Mouse (Mus musculus): ENCODE measurements at regions not wholly inside any gene's neighbourhood (a gene's known extent, or its start where the extent isn't known, plus 50 kb on each side); places are given as distances from the start of the nearest gene placed in this dataset.

GRCm38 (mm10) chr6:147832521-147832920 lies 214.5 kb upstream of the Far2 start:
- no peak for DNase-seq (ENCODE audit: low read depth)

GRCm38 (mm10) chr6:147833501-147833900 lies 213.6 kb upstream of the Far2 start:
- no peak for DNase-seq (ENCODE audit: low read depth)

- DNase-seq (ENCODE audit: low read depth), result no peak
Measured at GRCm38 (mm10) chr6:147838846-147839245, 208.2 kb upstream of the Far2 start.

GRCm38 (mm10) chr6:147849988-147850387 lies 197.1 kb upstream of the Far2 start:
- DNase-seq (ENCODE audit: low read depth), result no peak

- DNase-seq (ENCODE audit: low read depth), result no peak
Measured at GRCm38 (mm10) chr6:147861116-147861515, 185.9 kb upstream of the Far2 start.

- DNase-seq (ENCODE audit: low read depth), result no peak
Measured at GRCm38 (mm10) chr6:147871033-147871432, 176.0 kb upstream of the Far2 start.

GRCm38 (mm10) chr6:147873173-147873572 lies 173.9 kb upstream of the Far2 start:
- no peak for DNase-seq (ENCODE audit: low read depth)

GRCm38 (mm10) chr6:147878485-147878884 lies 168.6 kb upstream of the Far2 start:
- DNase-seq (ENCODE audit: low read depth), result no peak

- no peak for DNase-seq (ENCODE audit: low read depth)
Measured at GRCm38 (mm10) chr6:147885902-147886301, 161.2 kb upstream of the Far2 start.

GRCm38 (mm10) chr6:147919697-147920096 lies 127.4 kb upstream of the Far2 start:
- DNase-seq (ENCODE audit: low read depth), result no peak

- no peak for DNase-seq (ENCODE audit: low read depth)
Measured at GRCm38 (mm10) chr6:147921091-147921490, 126.0 kb upstream of the Far2 start.

- DNase-seq (ENCODE audit: low read depth), result no peak
Measured at GRCm38 (mm10) chr6:147922506-147922905, 124.6 kb upstream of the Far2 start.

- no peak for DNase-seq (ENCODE audit: low read depth)
Measured at GRCm38 (mm10) chr6:147923246-147923645, 123.8 kb upstream of the Far2 start.

GRCm38 (mm10) chr6:147928951-147929350 lies 118.1 kb upstream of the Far2 start:
- DNase-seq (ENCODE audit: low read depth), result no peak

GRCm38 (mm10) chr6:147944020-147944419 lies 103.0 kb upstream of the Far2 start:
- no peak for DNase-seq (ENCODE audit: low read depth)

GRCm38 (mm10) chr6:147944940-147945676 lies 102.0 kb upstream of the Far2 start:
- no peak for DNase-seq (ENCODE audit: low read depth)

- DNase-seq (ENCODE audit: low read depth), result no peak
Measured at GRCm38 (mm10) chr6:147947997-147948396, 99.1 kb upstream of the Far2 start.

- no peak for DNase-seq (ENCODE audit: low read depth)
Measured at GRCm38 (mm10) chr6:147951642-147952041, 95.4 kb upstream of the Far2 start.

- DNase-seq (ENCODE audit: low read depth), result no peak
Measured at GRCm38 (mm10) chr6:147953058-147953679, 93.9 kb upstream of the Far2 start.

- DNase-seq (ENCODE audit: low read depth), result no peak
Measured at GRCm38 (mm10) chr6:147953753-147954152, 93.3 kb upstream of the Far2 start.

GRCm38 (mm10) chr6:147954253-147954652 lies 92.8 kb upstream of the Far2 start:
- DNase-seq (ENCODE audit: low read depth), result no peak

GRCm38 (mm10) chr6:147954967-147955830 lies 91.9 kb upstream of the Far2 start:
- DNase-seq (ENCODE audit: low read depth), result no peak

GRCm38 (mm10) chr6:147964739-147965138 lies 82.3 kb upstream of the Far2 start:
- no peak for DNase-seq (ENCODE audit: low read depth)
